Comparison of ENCODE assay signal across 24 mouse cellular contexts in genomic region chr14:111285981-111286380, GRCm38 (mm10).
DNase-seq lines count a peak whose midpoint lies in the region; ATAC-seq and TF ChIP-seq lines count a peak whose summit lies in the region.
"Had no signal": no experiment of that assay in that cellular context is flagged by ENCODE, and none has a peak within 500 bp of the region (broad histone marks: within the 10 kb centered on the region; RNA-seq: fewer than 3 reads in every experiment).

No protein-coding gene starts in this region.

- TF ChIP-seq CTCF in midbrain, postnatal 0 days (IDR thresholded peaks at IDR 0.05) = no peak

- no peaks in the 10 kb centered on the region for H3K4me1 ChIP-seq in midbrain, postnatal 0 days (ENCODE audit: insufficient read depth, low read length)
- no peaks in the 10 kb centered on the region for H3K4me1 ChIP-seq in midbrain, embryonic 11.5 days (ENCODE audit: control insufficient read depth, insufficient read depth, low read length)
- H3K4me1 ChIP-seq: forebrain, embryonic 12.5 days; limb, embryonic 12.5 days; liver, embryonic 15.5 days; neural tube, embryonic 13.5 days had no signal

- no peaks in the 10 kb centered on the region for H3K27me3 ChIP-seq in midbrain, postnatal 0 days (ENCODE audit: insufficient read depth, low read length)
- H3K27me3 ChIP-seq in midbrain, embryonic 11.5 days (ENCODE audit: control insufficient read depth, insufficient read depth, low read length) = no peaks in the 10 kb centered on the region
- H3K27me3 ChIP-seq: forebrain, embryonic 12.5 days; limb, embryonic 12.5 days; liver, embryonic 15.5 days; neural tube, embryonic 13.5 days had no signal

- H3K27ac ChIP-seq in midbrain, postnatal 0 days (ENCODE audit: low read depth, low read length) = no peak overlapping the region
- no peak overlapping the region for H3K27ac ChIP-seq in midbrain, embryonic 11.5 days (ENCODE audit: low read depth, low read length)
- H3K27ac ChIP-seq: forebrain, embryonic 12.5 days; limb, embryonic 12.5 days; liver, embryonic 15.5 days; neural tube, embryonic 13.5 days had no signal

- no peak overlapping the region for H3K9ac ChIP-seq in midbrain, postnatal 0 days (replicated peaks; ENCODE audit: low read length, poor library complexity, severe bottlenecking)
- no peak overlapping the region for H3K9ac ChIP-seq in midbrain, embryonic 11.5 days (ENCODE audit: low read length)
- H3K9ac ChIP-seq: forebrain, embryonic 12.5 days; limb, embryonic 12.5 days; liver, embryonic 15.5 days; lung, embryonic 14.5 days; neural tube, embryonic 13.5 days had no signal

- no peaks in the 10 kb centered on the region for H3K9me3 ChIP-seq in midbrain, postnatal 0 days (ENCODE audit: low read length)
- no peaks in the 10 kb centered on the region for H3K9me3 ChIP-seq in midbrain, embryonic 11.5 days (ENCODE audit: control insufficient read depth, low read length)
- H3K9me3 ChIP-seq: forebrain, embryonic 12.5 days; limb, embryonic 12.5 days; liver, embryonic 15.5 days; neural tube, embryonic 13.5 days had no signal

- H3K4me2 ChIP-seq in midbrain, postnatal 0 days (ENCODE audit: low read depth, low read length, poor library complexity, severe bottlenecking) = no peak overlapping the region
- H3K4me2 ChIP-seq in midbrain, embryonic 11.5 days = no peak overlapping the region
- H3K4me2 ChIP-seq: forebrain, embryonic 12.5 days; limb, embryonic 12.5 days; liver, embryonic 15.5 days; lung, embryonic 14.5 days; neural tube, embryonic 13.5 days had no signal

- H3K36me3 ChIP-seq in midbrain, postnatal 0 days (ENCODE audit: insufficient read depth, low read length) = no peaks in the 10 kb centered on the region
- H3K36me3 ChIP-seq in midbrain, embryonic 11.5 days (ENCODE audit: control insufficient read depth, insufficient read depth, low read length) = no peaks in the 10 kb centered on the region
- H3K36me3 ChIP-seq: forebrain, embryonic 12.5 days; limb, embryonic 12.5 days; liver, embryonic 15.5 days; neural tube, embryonic 13.5 days had no signal

- DNase-seq in adrenal gland, adult 2 months = peak; percentile 3
- no peak for DNase-seq in adrenal gland, adult 8-10 months
- DNase-seq in cerebellum, postnatal 25 days = peak; percentile 17 to 55
- no peak for DNase-seq in cerebellum, adult 9-10 months
- peak; percentile 39 for DNase-seq in midbrain, postnatal 0 days (ENCODE audit: low spot score)
- DNase-seq in midbrain, embryonic 11.5 days (ENCODE audit: low spot score, missing footprints) = no peak
- peak; percentile 10 for DNase-seq in fibroblast of lung, adult 2 months (ENCODE audit: low read depth)
- no peak for DNase-seq in c-Kit-positive CD71-positive TER-119-positive erythroid progenitor cells, embryonic 14.5 days (ENCODE audit: low spot score)
- DNase-seq: gastrocnemius, postnatal 10 days; heart, postnatal 14 days; kidney, adult 9 months; kidney, postnatal 14 days; layer of hippocampus, adult 9-11 months; lung, embryonic 14.5 days; lung, postnatal 14 days; thymus, adult 2 months; thymus, postnatal 36 days had no signal

- ATAC-seq in midbrain, postnatal 0 days (ENCODE audit: low FRiP score) = no peak
- ATAC-seq in midbrain, embryonic 11.5 days (ENCODE audit: low FRiP score) = no peak
- ATAC-seq: CD4-positive, CD25-positive, alpha-beta regulatory T cell, adult 4 months; intestine, postnatal 0 days had no signal

- H3K4me3 ChIP-seq in midbrain, postnatal 0 days (ENCODE audit: low read depth, low read length) = no peak overlapping the region
- H3K4me3 ChIP-seq in midbrain, embryonic 11.5 days (ENCODE audit: low read depth, low read length) = no peak overlapping the region
- H3K4me3 ChIP-seq: erythroblast, embryonic 14.5 days; forebrain, embryonic 12.5 days; limb, embryonic 12.5 days; liver, embryonic 15.5 days; neural tube, embryonic 13.5 days had no signal

- WGBS in midbrain, postnatal 0 days = 51% methylated on average over 1 of the region's 1 CpGs
- WGBS in midbrain, embryonic 11.5 days = 57% methylated on average over 1 of the region's 1 CpGs

Comparison
In these comparisons a context has a peak if more than half of its experiments do, and no peak if none do; other contexts are left out.
1. DNase-seq: peak in adrenal gland, adult 2 months (single experiment), cerebellum, postnatal 25 days (2 of 2), midbrain, postnatal 0 days (single experiment) and fibroblast of lung, adult 2 months (single experiment); none in adrenal gland, adult 8-10 months (single experiment), cerebellum, adult 9-10 months (single experiment), midbrain, embryonic 11.5 days (single experiment) and c-Kit-positive CD71-positive TER-119-positive erythroid progenitor cells, embryonic 14.5 days (single experiment).